Mouse (Mus musculus): Measurements from ENCODE around the gene Nup98.

GRCm38 (mm10) chr7:102238686-102239286 lies 28.8 kb upstream of the Nup98 start:
- TF ChIP-seq POLR2A (IDR thresholded peaks at IDR 0.05; ENCODE audit: insufficient read depth, low read depth, low read length) (no peak), CTCF (IDR thresholded peaks at IDR 0.05; ENCODE audit: insufficient read depth, low read depth, low read length) (no peak)
